Mouse (Mus musculus) myocyte (in vitro differentiated cells): ENCODE results near the gene Cyp27a1. TPM values are rescaled to one million over a fixed set of nuclear protein-coding genes. Genes with fewer than 3 reads are reported as not detected.

Experiments used
- H3K27me3 ChIP-seq: one replicate; pipeline ENCODE4 v1.6.1; 2011; ENCODE audit not compliant: control insufficient read depth, insufficient read depth, insufficient read length
- H3K36me3 ChIP-seq: one replicate; pipeline ENCODE4 v1.6.1; 2011; ENCODE audit not compliant: control insufficient read depth, insufficient read depth
- H3K4me2 ChIP-seq: one replicate; pipeline ENCODE4 v1.6.1; 2011; ENCODE audit warnings: low read depth, control low read depth
- H3K4me3 ChIP-seq: one replicate; pipeline ENCODE4 v1.5.1; 2011; ENCODE audit warnings: mild to moderate bottlenecking, control low read depth, moderate library complexity
- H3K79me2 ChIP-seq: one replicate; pipeline ENCODE4 v1.6.1; 2011; ENCODE audit not compliant: control insufficient read depth, insufficient read depth
- H3ac ChIP-seq: one replicate; pipeline ENCODE4 v1.6.1; 2011; ENCODE audit not compliant: control insufficient read depth, insufficient read length
- CEBPB ChIP-seq: IDR thresholded peaks from 2 replicates; pipeline ENCODE4 v1.6.1; 2011; ENCODE audit warnings: mild to moderate bottlenecking, moderate library complexity; ENCODE audit not compliant: poor library complexity, insufficient read depth, severe bottlenecking
- E2F4 ChIP-seq: IDR thresholded peaks from one replicate; pipeline ENCODE4 v1.6.1; 2011; ENCODE audit warnings: mild to moderate bottlenecking, control low read depth, moderate library complexity; ENCODE audit not compliant: insufficient read depth
- MAX ChIP-seq: IDR thresholded peaks from one replicate; pipeline ENCODE4 v1.6.1; 2011; ENCODE audit warnings: low read depth, mild to moderate bottlenecking, control low read depth
- MYOD1 ChIP-seq, 3 experiments: IDR thresholded peaks; one replicate each; pipeline ENCODE4 v1.6.1; 2011; ENCODE audit warnings: control low read depth in 2 of 3, low read depth in 2 of 3, mild to moderate bottlenecking in 2 of 3, moderate library complexity in 1 of 3; ENCODE audit not compliant: insufficient read length in 2 of 3, control insufficient read depth in 1 of 3
- MYOG ChIP-seq, 3 experiments: IDR thresholded peaks; one replicate each; pipeline ENCODE4 v1.6.1; 2011; ENCODE audit warnings: control low read depth in 2 of 3, low read depth in 2 of 3, mild to moderate bottlenecking in 2 of 3; ENCODE audit not compliant: insufficient read length in 2 of 3, control insufficient read depth in 1 of 3, insufficient read depth in 1 of 3
- POLR2A ChIP-seq: IDR thresholded peaks from one replicate; pipeline ENCODE4 v1.6.1; 2011; ENCODE audit warnings: low read depth, mild to moderate bottlenecking, control low read depth, moderate library complexity; ENCODE audit not compliant: insufficient read length
- POLR2AphosphoS2 ChIP-seq: IDR thresholded peaks from one replicate; pipeline ENCODE4 v1.6.1; 2011; ENCODE audit warnings: low read depth, control low read depth; ENCODE audit not compliant: insufficient read length
- REST ChIP-seq: IDR thresholded peaks from one replicate; pipeline ENCODE4 v1.6.1; 2011; ENCODE audit warnings: mild to moderate bottlenecking, control low read depth, moderate library complexity; ENCODE audit not compliant: insufficient read depth, insufficient read length
- SRF ChIP-seq: IDR thresholded peaks from one replicate; pipeline ENCODE4 v1.6.1; 2011; ENCODE audit warnings: low read depth; ENCODE audit not compliant: control insufficient read depth, insufficient read length
- TCF12 ChIP-seq: IDR thresholded peaks from one replicate; pipeline ENCODE4 v1.6.1; 2011; ENCODE audit warnings: mild to moderate bottlenecking, control low read depth; ENCODE audit not compliant: poor library complexity, insufficient read depth, severe bottlenecking
- TCF3 ChIP-seq: IDR thresholded peaks from one replicate; pipeline ENCODE4 v1.6.1; 2011; ENCODE audit warnings: low read depth, control low read depth; ENCODE audit not compliant: insufficient read length
- USF1 ChIP-seq: IDR thresholded peaks from one replicate; pipeline ENCODE4 v1.6.1; 2011; ENCODE audit warnings: low read depth, mild to moderate bottlenecking, control low read depth, moderate library complexity
- polyA plus RNA-seq: library from polyadenylated mRNA; unstranded; fragments of >200 nt; fragmentation: generic; extraction: Trizol; gene quantifications from one replicate; pipeline ENCODE4 v1.2.1, GENCODE M21; 2012; ENCODE audit warnings: missing spikeins

Gene Cyp27a1
- polyA plus RNA-seq, result 0.42 TPM

GRCm38 (mm10) chr1:74713099-74713858, at the start of gene Cyp27a1:
Gene Cyp27a1 (plus strand): TSS chr1:74713574.
- H3K4me2 ChIP-seq, result peak within 1 kb of the TSS; percentile 55
- no peaks in the 10 kb centered on the region for H3K36me3 ChIP-seq
- peaks cover 6% of the 10 kb centered on the region for H3K27me3 ChIP-seq

DNA sequence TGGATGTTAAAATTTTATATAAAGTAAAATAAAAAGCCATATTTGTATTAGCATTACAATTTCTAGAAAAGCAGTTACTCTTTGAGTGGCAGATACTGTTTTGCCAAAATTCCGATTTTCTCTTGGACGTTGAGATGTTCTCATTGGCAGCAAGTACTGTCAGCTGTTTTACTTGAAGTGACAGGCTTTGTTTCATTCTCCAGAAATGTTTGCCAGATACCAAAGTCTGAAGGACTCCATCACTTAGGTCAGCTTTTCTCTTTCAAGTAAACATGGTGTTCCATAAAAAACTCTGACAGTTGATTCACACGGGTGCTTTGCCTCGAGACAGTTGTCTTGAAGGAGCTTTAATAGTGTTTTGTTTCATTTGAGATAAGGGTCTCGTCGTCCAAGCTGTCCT, 48.2 kb upstream of the Cyp27a1 start:
- TF ChIP-seq USF1 (no peak), REST (no peak), E2F4 (no peak), TCF3 (no peak), MYOD1 (IDR thresholded peaks at IDR 0.05; ENCODE audit: control insufficient read depth in 1 of 3, insufficient read length in 2 of 3, low read depth in 2 of 3) (no peak), MAX (no peak), POLR2AphosphoS2 (no peak), SRF (no peak), MYOG (IDR thresholded peaks at IDR 0.05; ENCODE audit: control insufficient read depth in 1 of 3, insufficient read depth in 1 of 3, insufficient read length in 2 of 3, low read depth in 2 of 3) (no peak), CEBPB (no peak)
- no peak overlapping the region for H3ac ChIP-seq
- H3K36me3 ChIP-seq, result no peaks in the 10 kb centered on the region
- H3K27me3 ChIP-seq, result no peaks in the 10 kb centered on the region
- no peak overlapping the region for H3K4me3 ChIP-seq
- H3K4me2 ChIP-seq, result no peak overlapping the region
- H3K79me2 ChIP-seq, result peaks cover 61% of the 10 kb centered on the region

More at GRCm38 (mm10) chr1:74713099-74713858, at the start of gene Cyp27a1:
- Histone ChIP-seq H3K79me2 (no peaks in the 10 kb centered on the region), H3K4me3 (no peak within 1 kb of the TSS), H3ac (no peak within 1 kb of the TSS)
- TF ChIP-seq USF1 (peak; percentile 59), TCF12 (no peak), TCF3 (no peak), E2F4 (no peak), POLR2AphosphoS2 (no peak), SRF (no peak)

DNA sequence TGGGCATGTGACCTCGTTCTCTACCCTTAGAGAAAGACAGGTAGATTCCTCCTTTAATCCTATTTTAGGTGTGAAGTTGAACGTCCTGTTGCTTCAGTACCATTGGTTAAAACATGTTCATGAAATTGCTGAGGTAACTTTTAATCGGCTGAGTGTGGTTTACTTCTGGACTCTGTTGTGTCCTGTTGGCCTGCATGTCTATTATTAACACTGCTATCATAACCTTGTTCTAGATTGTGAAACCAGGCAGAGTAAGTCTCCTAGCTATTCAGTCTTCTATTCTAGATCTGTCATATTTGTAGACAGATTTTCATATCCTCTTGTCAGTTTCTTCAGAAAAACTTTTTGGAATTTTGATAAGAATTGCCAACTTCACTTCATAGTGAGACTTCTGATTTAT, 45.0 kb upstream of the Cyp27a1 start:
- H3K79me2 ChIP-seq, result peaks cover 67% of the 10 kb centered on the region
- TF ChIP-seq E2F4, result no peak
- no peak for TF ChIP-seq USF1
- no peak for TF ChIP-seq MYOG (IDR thresholded peaks at IDR 0.05; ENCODE audit: control insufficient read depth in 1 of 3, insufficient read depth in 1 of 3, insufficient read length in 2 of 3, low read depth in 2 of 3)
- no peak for TF ChIP-seq POLR2AphosphoS2
- no peaks in the 10 kb centered on the region for H3K36me3 ChIP-seq
- no peaks in the 10 kb centered on the region for H3K27me3 ChIP-seq
- no peak overlapping the region for H3K4me3 ChIP-seq
- H3K4me2 ChIP-seq, result no peak overlapping the region
- H3ac ChIP-seq, result no peak overlapping the region

DNA sequence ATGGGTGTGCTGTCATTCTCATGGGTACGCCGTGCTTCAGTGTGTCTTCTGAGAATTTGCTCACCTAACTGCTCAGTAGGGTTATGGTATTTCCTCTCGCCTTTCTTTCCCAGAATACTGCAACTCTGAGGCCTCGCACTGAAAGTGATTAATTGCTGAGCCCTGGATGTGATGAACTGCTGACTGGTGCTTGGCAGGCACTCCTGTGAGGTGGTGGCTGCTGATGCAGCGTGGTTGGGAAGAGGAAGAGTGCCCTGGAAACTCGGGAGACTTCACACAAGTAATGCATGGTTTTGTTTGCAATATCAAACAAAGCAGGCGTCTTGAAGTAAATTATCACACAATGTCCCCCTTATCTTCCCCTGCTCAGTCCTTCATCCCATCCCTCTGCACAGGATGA, 40.6 kb upstream of the Cyp27a1 start:
- Histone ChIP-seq H3K36me3 (no peaks in the 10 kb centered on the region), H3K4me2 (no peak overlapping the region), H3ac (no peak overlapping the region), H3K79me2 (peaks cover 38% of the 10 kb centered on the region), H3K4me3 (no peak overlapping the region), H3K27me3 (no peaks in the 10 kb centered on the region)
- TF ChIP-seq REST, result no peak

GRCm38 (mm10) chr1:74676863-74677262, 36.5 kb upstream of the Cyp27a1 start:
- Histone ChIP-seq H3ac (no peak overlapping the region), H3K79me2 (peaks cover 13% of the 10 kb centered on the region), H3K4me3 (no peak overlapping the region), H3K4me2 (no peak overlapping the region), H3K36me3 (peaks cover 24% of the 10 kb centered on the region), H3K27me3 (no peaks in the 10 kb centered on the region)
- TF ChIP-seq TCF12 (no peak), USF1 (no peak), MYOG (IDR thresholded peaks at IDR 0.05; ENCODE audit: control insufficient read depth in 1 of 3, insufficient read depth in 1 of 3, insufficient read length in 2 of 3, low read depth in 2 of 3) (no peak), TCF3 (no peak), POLR2A (no peak), REST (no peak)

DNA sequence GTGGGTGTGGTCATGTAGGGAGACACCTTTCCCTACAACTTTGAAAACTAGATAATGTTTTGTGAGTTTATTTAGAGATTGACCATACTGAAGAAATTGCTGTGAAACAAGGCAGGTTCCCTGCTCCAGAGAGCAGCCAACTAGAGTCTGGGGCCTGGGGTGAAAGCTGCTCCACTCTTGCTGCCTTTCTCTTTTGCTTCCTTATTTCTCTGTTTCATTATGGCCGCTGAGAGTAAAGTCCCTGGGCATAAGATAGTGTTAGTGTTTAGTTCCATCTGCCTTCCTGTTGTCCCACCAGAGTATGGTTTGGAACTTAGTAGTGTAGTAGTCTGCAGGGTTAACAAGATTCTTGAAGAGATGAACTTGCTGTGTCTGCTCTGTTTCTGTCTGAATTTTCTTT, 35.5 kb upstream of the Cyp27a1 start:
- Histone ChIP-seq H3ac (no peak overlapping the region), H3K4me3 (no peak overlapping the region), H3K27me3 (no peaks in the 10 kb centered on the region), H3K79me2 (peaks cover 5% of the 10 kb centered on the region), H3K4me2 (no peak overlapping the region), H3K36me3 (peaks cover 28% of the 10 kb centered on the region)
- TF ChIP-seq MYOG (IDR thresholded peaks at IDR 0.05; ENCODE audit: control insufficient read depth in 1 of 3, insufficient read depth in 1 of 3, insufficient read length in 2 of 3, low read depth in 2 of 3), result no peak
- TF ChIP-seq TCF3, result no peak
- no peak for TF ChIP-seq POLR2A
- no peak for TF ChIP-seq MAX
- no peak for TF ChIP-seq SRF
- no peak for TF ChIP-seq CEBPB
- TF ChIP-seq USF1, result no peak
- TF ChIP-seq MYOD1 (IDR thresholded peaks at IDR 0.05; ENCODE audit: control insufficient read depth in 1 of 3, insufficient read length in 2 of 3, low read depth in 2 of 3), result no peak
- no peak for TF ChIP-seq POLR2AphosphoS2
- TF ChIP-seq E2F4, result no peak
